Mouse (Mus musculus) cerebellum, postnatal 25 days (tissue): ENCODE data around the gene Oas1e.
"Not testable (repeated sequence)": the region's sequence is repeated elsewhere in the genome, so short reads cannot be mapped to it uniquely, and the experiment has no call there.

Source experiments
- DNase-seq, 2 experiments: peaks; one replicate each; pipeline ENCODE4 v3.0.0; 2021; ENCODE audit warnings: mixed read lengths in 2 of 2

Oas1e gene

DNA sequence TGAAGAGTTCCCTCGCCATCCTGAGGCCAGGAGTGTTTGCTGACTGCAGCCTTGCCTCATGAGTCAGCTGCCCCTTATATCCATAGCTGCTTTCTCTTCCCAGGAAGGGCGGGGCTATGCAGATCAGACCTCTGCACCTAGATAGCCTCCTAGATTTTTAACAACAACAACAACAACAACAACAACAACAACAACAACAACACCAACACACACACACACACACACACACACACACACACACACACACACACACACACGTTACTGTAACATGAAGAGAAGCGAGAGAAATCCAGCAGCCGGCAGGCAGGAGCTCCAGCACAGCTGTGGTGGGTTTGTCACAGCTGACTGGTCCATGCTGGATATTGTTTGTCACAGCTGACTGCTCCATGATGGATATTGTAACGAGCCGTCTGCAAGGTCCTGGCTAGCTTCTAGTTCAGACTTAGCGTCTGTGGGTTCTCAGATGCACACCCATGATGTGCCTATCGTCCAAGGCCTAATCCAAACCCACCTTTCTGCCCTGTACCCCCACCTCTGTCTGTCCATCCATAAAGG, at the start of gene Oas1e:
Gene Oas1e, minus strand, starts transcription at position 51 of the 555 bp plus-strand sequence.
- not testable (repeated sequence) for DNase-seq

DNA sequence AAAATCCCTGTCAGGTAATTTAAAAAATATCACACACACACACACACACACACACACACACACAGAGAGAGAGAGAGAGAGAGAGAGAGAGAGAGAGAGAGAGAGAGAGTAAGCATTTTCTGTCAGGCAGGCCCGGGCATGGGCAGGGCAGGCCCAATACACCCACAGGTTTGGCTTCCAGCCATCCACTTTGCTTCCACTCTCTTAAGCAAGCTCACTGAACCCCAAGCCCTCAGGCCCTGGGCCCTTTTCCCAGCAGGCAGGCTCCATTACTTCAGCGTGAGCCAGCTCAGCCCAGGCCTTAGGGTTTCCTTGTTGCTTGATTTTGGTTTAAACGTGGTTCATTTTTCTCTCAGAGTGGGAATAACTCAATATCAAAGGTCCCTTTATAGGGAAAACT, 49.4 kb upstream of the Oas1e start:
- DNase-seq, result peak; percentile 20 to 58

DNA sequence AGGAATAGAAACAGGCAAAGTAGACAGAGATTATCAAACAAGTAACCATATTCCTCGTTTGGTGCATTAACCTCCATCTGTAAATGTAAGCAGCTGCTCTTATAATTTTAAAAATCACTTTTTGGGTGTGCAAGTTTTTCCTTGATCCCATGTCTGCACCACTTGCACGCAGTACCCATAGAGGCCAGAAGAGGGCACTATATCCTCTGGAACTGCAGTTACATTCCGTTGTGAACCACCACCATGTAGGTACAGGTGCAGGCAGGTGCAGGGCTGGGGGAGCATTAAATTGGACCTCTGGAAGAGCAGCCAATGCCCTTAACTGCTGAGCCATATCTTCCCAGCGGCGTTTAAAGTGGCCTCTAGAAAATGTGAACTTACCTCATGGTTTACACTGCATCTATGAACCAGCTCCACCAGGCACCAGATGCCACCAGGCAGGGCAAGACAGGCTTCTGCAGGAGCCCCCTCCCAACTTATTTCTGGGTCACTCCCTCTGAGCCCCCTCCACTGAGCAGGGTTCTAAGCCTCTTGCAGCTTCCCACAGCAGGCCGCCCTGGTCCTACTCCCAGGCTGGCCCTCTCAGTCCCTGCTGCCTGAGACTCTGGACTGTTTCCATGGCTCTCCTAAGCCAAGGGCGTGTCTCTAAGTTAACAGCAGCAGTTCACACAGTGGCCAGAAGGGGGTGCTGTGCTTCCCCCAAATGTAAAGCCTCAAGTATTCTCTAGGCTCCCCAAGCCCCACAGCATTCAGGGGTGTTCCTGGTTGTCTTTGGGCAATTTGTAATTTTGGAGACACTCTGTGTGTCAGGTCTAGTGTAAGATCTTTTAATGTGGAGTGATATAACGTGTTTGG, 41.6 kb upstream of the Oas1e start:
- peak; percentile 68 to 82 for DNase-seq

DNA sequence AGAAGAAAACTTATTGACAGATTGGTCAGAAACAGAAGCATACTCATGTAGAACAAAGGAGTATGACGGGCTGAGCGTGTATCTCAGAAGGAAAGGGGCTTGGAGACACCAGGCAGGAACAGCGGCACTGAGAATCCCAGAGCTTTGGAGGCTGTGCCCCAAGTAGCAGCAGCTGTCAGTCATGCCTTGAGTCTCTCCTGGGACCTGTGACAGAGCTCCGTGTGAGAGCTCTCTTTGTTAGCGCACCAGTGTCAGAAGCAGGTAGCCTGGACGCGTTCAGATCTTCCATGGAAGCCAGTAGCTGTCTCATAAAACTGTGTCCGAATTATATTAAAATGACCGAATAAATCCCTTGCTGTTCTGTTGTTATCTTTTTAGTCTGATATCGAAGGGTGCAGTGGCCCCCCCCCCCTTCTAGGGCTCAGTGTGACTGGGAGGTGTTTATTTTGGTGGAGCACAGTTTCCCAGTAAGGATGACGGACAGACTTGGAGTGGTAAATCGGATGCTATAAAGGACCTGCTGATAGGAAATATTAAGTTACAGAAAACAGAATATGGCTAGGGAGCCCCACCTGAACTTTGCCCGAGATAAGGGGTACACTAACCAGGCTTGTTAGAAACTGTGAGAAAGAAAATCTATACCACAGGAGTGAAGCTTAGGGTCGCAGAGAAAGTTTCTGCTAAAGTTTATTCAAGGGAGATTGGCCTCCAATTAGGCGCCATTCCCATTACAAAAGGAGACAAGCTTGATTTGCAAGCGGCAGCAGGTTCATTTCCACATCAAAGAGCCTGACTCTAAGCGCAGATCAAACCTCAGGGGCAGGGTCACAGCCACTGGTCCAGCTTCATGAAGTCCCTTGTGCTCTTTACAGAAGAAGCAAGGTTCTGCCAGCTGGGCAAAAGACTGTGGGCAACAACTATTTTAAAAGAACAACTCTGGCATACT, 38.3 kb upstream of the Oas1e start:
- no peak for DNase-seq

DNA sequence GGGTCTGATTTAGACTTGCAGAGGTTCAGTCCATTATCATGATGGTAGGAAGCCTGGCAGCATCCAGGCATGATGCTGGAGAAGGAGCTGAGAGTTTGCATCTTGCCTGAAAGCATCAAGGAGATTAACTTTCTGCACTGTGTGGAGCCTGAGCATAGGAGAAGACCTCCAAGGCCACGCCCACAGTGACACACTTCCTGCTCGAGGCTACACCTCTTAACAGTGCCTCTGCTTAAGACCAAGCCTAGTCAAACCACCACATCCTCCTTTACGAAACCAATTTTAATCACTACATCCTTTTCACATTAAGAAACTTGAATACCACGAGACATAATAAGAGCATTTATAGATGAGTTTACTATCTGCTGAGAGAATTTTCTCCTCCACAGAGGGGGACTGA, 35.7 kb upstream of the Oas1e start:
- DNase-seq, result no peak

DNA sequence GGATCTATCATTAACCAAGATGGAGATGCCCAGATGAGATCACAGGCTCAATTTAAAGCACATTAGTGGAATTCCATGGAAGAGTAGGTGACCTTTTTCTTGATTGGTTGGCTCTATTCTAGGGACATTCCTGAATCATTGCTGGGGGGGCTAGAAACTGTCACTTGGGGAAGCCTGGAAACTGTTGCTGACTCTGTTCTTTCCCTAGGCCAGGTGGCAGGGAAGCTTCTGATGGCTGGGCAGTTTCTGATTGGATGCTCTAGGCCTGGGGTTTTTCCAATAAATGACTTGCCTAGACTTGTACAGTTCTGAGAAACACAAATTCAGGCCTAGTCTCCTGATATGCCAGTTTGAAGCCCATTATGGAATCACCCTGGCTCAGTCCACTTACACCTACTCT, 23.7 kb upstream of the Oas1e start:
- DNase-seq, result no peak

DNA sequence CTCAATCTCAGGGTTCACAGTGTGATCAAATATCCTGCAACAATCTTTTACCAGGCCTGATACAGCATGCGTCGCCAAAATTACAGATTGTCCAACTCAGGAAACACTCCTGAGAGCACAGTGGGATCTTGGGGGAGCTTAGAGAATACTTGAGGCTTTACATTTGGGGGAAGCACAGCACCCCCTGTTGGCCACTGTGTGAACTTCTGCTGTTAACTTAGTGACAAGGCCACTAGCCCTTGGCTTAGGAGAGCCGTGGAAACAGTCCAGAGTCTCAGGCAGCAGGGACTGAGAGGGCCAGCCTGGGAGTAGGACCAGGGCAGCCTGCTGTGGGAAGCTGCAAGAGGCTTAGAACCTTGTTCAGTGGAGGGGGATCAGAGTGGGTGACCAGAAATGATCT, 20.6 kb upstream of the Oas1e start:
- DNase-seq, result peak; percentile 20 to 48

DNA sequence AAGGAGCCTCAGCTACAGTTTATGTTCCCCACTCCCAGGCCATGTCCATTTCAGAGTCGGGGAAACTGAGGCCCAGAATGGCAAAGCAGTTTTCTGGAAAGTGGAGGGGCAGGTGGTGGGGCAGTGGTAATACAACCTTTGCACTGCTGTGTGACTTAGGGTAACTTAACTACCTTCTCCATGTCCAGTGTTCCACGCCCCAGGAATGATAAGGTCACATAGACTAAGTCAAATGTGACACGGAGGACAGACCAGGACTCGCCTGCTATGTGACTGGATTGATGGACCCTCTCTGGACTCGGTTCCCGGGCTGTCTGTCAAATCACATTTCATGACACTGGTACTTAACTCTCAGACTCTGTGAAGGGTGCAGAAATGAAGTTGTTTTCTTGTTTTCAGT, 17.7 kb upstream of the Oas1e start:
- no peak for DNase-seq

DNA sequence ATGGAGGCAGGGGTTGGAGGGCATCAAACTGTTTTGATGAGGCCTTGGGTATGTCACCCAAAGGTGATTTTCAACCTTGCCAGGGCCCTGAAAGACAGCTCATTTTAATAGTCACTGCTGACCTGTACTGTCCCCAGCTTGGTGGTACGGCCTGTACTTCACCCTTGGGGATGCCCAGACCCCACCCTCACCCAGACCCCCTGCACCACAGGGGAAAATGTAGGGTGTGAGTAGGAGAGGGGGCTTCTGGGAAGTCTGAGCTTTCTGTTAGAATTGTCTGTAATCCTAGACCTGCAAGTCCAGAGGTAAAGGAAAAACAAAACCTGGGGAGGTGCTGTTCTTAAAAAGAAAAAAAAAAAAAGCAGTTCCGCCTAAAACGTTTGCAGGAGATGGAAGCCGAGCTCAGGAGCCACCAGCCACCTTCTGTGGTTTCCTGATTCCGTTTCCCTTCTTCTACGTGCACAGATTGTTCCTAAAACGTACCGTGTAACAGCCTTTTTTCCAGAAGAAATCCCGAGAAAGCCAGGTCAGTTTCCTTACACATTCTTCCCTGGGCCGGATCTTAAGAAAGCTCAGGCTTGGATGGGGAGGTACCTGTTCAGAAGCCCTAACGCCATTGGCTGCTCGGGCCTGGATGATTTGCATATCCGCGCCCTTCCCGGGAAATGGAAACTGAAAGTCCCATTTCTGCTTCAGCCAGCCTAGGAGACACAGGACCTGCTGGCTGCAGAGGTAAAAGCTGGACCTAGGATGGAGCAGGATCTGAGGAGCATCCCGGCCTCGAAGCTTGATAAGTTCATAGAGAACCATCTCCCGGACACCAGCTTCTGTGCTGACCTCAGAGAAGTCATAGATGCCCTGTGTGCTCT, 16.9 kb upstream of the Oas1e start, which contains the start of gene Oas1c:
Gene Oas1c, minus strand, starts transcription at position 564 of the 869 bp plus-strand sequence.
- peak; percentile 79 to 83 for DNase-seq

DNA sequence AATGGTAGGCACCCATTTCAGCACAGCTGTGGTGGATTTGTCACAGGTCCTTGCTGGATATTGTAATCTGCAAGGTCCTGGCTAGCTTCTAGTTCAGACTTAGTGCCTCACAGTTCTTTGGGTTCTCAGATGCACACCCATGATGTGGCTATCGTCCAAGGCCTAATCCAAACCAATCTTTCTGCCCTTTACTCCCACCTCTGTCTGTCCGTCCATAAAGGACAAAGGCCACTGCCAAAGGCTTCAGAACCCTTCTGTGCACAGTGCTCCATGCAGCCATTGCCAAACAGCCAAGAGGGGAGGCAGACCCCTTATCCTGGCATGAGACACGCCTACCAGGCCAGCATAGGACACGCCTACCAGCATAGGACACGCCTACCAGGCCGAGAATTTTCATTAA, 13.8 kb upstream of the Oas1e start:
- DNase-seq, result no peak

DNA sequence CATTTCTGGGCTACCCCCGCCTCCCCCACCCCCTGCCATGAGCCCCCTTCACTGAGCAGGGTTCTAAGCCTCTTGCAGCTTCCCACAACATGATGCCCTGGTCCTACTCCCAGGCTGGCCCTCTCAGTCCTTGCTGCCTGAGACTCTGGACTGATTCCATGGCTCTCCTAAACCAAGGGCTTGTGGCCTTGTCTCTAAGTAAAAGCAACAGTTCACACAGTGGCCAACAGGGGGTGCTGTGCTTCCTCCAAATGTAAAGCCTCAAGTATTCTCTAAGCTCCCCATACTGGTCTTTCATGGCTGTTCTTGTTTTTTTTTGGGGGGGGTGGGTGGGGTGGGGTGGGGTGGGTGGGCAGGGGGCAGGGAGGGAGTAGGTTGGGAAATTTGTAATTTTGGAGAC, 11.1 kb upstream of the Oas1e start:
- peak; percentile 49 to 72 for DNase-seq

DNA sequence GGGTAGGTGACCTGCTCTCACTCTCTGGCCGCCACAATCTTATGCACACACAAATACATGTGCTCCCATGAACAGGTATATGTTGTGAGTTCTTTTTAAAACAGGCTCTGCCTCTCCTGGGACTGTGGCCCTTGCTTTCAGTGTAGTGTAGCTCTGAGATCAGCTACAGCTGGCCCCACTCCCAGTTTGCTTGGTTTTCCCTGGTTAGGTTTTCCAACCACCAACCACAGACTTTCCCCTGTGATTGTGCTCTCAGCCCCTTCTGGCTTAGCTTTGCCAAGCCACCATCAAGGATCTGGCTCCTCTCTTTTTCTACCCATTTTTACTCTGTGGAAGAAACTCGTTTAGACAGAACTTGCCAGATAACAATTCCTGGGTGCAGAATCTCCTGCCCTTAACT, 8.3 kb upstream of the Oas1e start:
- no peak for DNase-seq

DNA sequence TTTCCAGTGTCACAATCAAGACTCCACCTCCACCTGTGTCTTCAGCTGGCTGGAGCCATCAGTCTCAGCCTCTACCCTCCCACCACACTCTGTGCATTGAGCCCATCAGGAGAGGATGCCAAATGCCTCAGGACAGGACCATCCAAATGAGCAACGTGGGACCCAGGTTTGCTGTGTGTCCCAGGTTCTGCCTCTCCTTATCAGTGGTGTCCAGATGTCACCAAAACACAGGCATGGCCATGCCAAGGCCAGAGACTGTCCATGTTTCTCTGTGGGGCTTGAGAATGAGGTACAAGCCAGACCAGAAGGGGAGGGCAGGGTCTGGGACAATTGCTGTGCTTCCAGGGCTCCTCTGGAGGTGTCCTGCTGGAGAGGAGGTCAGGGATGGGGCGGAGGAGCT, 3.6 kb upstream of the Oas1e start:
- not testable (repeated sequence) for DNase-seq

DNA sequence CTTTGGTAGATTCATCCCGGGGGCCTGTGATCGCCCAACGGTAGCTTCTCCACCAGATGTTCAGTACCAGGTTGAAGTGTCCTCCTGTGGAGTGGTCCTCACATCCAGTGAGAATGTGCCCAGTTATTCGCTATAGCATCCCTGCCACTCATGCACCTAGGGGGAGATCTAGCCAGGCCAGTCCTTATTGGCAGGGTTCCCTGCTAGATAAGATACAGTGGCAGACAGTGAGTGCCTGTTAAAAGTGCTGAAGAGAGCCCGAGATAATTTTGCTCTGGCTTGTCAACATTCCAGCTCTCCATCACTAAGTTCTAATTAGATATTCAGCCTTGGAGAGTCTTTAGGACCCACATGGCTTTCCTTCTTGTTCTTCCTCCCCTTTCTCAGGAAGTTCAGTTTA, 2.8 kb upstream of the Oas1e start:
- not testable (repeated sequence) for DNase-seq

DNA sequence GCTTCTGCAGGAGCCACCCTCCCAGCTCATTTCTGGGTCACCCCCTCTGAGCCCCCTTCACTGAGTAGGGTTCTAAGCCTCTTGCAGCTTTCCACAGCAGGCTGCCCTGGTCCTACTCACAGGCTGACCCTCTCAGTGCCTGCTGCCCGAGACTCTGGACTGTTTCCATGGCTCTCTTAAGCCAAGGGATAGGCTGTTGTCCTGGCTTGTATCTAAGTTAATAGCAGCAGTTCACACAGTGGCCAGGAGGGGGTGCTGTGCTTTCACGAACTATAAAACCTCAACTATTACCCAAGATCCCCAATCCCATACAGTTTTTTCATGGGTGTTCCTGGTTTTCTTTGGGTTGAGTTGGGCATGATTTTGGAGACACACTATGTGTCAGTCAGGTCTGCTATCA, 2.3 kb downstream of the Oas1e start:
- peak; percentile 60 to 76 for DNase-seq

DNA sequence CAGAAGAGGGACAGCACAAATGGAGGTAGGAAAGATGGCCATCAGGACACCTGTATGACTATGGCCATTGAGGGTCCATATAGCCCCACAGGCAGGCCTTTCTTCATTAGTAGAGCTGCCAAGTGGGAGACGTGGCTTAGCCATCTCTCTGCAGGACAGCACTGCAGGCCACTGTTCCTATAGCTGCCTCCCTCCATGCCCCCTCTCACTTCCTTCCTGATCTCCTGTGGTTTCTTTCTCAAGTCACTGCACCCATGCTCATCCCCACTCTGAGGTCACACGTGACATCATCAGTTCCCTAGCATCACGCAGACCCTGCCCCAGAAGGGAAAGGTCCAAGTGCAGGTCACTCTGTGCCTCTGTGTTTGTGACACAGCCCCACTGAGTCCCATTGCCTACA, 8.3 kb downstream of the Oas1e start:
- DNase-seq, result no peak

DNA sequence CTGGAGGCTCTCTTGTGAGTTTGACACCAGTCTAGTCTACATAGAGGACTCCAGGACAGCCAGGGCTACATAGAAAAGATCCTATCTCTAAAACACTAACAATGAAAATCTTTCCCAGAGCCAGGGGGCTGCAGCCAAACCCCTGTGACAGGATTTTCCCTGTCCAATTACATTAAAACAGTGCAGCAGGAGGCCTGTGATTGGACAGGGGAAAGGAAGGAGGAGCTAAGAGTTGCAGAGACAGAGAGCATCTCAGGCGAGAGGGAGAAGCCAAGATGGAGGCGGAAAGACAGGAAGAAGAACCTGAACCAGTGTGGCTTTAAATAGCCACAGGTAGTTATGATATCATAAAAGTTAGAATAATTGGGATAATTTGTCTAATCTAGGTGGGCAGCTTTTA, 12.9 kb downstream of the Oas1e start:
- DNase-seq, result no peak

DNA sequence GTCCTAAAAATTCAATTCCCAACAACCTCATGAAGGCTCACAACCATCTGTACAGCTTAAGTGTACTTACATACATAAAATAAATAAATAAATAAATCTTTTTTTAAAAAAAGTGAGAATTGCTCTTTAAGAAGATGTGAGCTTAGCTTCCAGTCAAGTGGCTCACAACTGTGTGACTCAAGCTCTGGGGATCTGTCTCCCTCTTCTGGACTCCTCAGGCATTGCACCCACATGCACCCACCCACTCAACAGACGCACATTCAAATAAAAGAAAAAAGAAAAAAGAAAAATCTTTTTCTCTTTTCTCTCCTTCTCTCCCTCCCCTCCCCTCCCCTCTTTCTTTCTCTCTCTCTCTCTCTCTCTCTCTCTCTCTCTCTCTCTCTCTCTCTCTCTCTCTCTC, 13.7 kb downstream of the Oas1e start:
- no peak for DNase-seq

DNA sequence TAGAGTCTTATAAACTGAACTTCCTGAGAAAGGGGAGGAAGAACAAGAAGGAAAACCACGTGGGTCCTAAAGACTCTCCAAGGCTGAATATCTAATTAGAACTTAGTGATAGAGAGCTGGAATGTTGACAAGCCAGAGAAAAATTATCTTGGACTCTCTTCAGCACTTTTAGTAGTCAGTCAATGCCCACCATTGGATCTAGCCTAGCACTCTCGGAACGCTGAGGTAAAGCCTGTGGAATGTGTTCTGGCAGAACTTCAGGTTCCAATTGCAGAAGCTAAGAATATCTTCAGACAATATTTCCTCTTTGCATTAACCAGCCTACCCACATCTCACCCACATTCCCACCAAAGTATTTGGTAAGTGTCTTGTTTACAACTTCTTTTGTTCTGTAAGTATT, 15.4 kb downstream of the Oas1e start:
- DNase-seq, result no peak

DNA sequence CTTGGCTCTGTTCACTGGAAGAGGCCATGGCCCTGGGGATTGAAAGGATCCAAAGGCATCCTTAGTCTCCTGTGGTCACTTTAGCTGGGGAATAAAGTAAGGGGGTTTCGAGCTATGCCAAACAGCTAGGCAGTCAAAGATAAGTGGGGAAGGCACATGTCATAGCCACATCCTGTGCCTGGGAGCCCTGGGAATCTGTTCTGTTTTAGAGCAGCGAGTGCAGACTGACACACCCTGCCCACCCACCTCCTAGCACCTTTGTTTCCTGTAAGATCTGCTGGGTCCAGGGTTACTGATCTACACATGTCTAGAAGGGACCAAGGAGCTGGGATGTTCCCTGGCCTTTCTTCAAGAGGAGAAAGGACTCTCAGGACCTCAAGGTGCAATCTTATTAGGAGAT, 16.4 kb downstream of the Oas1e start:
- DNase-seq, result no peak

DNA sequence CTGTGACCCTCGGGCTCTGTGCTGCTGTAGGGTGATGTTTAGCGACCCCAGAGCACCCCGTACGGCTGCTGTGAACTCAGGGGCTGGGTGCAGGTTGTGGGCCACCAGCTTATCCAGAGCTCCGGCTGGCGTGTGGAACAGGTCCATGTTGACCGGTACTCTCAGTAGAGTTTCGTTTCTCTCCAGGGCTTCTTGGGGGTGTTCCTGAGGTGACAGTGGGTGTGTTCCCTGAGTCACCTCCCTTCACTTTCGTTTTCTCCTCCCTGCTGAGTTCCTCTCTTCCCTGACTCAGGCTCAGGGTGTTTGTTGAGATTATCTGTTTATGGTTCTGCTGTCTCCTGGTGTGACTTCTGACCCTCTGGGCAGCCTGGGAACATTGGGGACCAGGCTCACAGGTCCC, 17.9 kb downstream of the Oas1e start, which contains the start of gene Oas3:
Gene Oas3, minus strand, starts transcription at position 184 of the 400 bp plus-strand sequence.
- DNase-seq, result no peak

DNA sequence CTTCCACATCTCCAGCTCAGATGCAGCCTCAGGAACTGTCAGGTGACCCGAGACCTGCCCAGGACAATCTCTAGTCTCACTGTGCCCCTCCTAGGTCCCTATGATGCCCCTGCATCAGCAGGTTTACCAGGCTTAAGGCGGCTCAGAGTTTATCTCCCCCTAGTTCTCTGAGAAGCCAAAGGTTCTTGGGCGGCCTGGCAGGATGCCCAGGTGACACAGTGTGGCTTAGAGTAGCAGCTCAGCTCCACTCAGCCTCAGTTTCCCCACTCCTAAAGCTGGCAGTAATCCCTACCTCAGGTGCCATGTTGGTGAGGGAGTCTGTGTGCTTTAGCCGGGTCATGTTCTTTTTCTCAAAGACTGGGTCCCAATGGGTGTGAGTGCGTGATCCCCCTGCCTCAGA, 18.5 kb downstream of the Oas1e start:
- no peak for DNase-seq
